Mouse (Mus musculus) spleen, adult 2 months (tissue): Measurements from ENCODE around the gene Adcyap1r1.

Experiments
- CTCF ChIP-seq: fragments of 200-500 bp; IDR thresholded peaks from 2 replicates; pipeline ENCODE4 v1.5.1; 2011; ENCODE audit warnings: mild to moderate bottlenecking, inconsistent platforms; ENCODE audit not compliant: insufficient read depth, insufficient read length, insufficient replicate concordance; ENCODE audit errors: extremely low read depth
- POLR2A ChIP-seq: fragments of 200-500 bp; IDR thresholded peaks from 2 replicates; pipeline ENCODE4 v1.6.1; 2011; ENCODE audit warnings: low read depth, low read length, inconsistent platforms

GRCm38 (mm10) chr6:55539196-55539595, 87.4 kb downstream of the Adcyap1r1 start:
- TF ChIP-seq POLR2A, result no peak
- TF ChIP-seq CTCF, result no peak
